Mouse (Mus musculus) frontal cortex, adult 2 months (tissue): ENCODE measurements around the gene Hps6. TPM values are rescaled to one million over a fixed set of nuclear protein-coding genes. Genes with fewer than 3 reads are reported as not detected.
A peak's percentile ranks its signal among the peaks of the same experiment; 100 is the strongest.
"Not testable (repeated sequence)": the region's sequence is repeated elsewhere in the genome, so short reads cannot be mapped to it uniquely, and the experiment has no call there.

ENCODE experiments used
- DNase-seq, 2 experiments: peaks; one replicate each; pipeline ENCODE4 v3.0.0; 2022; ENCODE audit warnings: low spot score in 1 of 2; ENCODE audit errors: extremely low spot score in 1 of 2
- polyA plus RNA-seq: library from polyadenylated mRNA; depleted of rRNA; stranded (reverse); fragments of >200 nt; gene quantifications from 2 replicates; pipeline ENCODE4 v1.2.3, GENCODE M21; 2012; rRNA removed

The Hps6 gene
- 3.1 and 3.6 TPM in 2 replicates for polyA plus RNA-seq

- DNase-seq: peak in 1 of 2 experiments; percentile 74
Measured at GRCm38 (mm10) chr19:46003371-46004226, at the start of gene Hps6. Hps6 (plus strand) TSS chr19:46003508.

GRCm38 (mm10) chr19:45956736-45957135 is 46.6 kb upstream of the Hps6 start:
- peak; percentile 72 to 77 for DNase-seq

GRCm38 (mm10) chr19:45960770-45961169 is 42.5 kb upstream of the Hps6 start:
- DNase-seq: no peak

- DNase-seq: no peak
Measured at GRCm38 (mm10) chr19:45984379-45984778, 18.9 kb upstream of the Hps6 start.

- no peak for DNase-seq
Measured at GRCm38 (mm10) chr19:45988238-45988637, 15.1 kb upstream of the Hps6 start.

GRCm38 (mm10) chr19:45991171-45991570 is 12.1 kb upstream of the Hps6 start:
- DNase-seq: no peak

GRCm38 (mm10) chr19:45993441-45993840 is 9.9 kb upstream of the Hps6 start:
- not testable (repeated sequence) for DNase-seq

- DNase-seq: no peak
Measured at GRCm38 (mm10) chr19:45993981-45994737, 9.1 kb upstream of the Hps6 start.

- no peak for DNase-seq
Measured at GRCm38 (mm10) chr19:45997365-45997764, 5.9 kb upstream of the Hps6 start.

- peak; percentile 91 to 96 for DNase-seq
Measured at GRCm38 (mm10) chr19:45997785-45998693, 5.3 kb upstream of the Hps6 start, which contains the start of gene Armh3. Armh3 (minus strand) TSS chr19:45998488.

GRCm38 (mm10) chr19:45998694-45999217 is 4.6 kb upstream of the Hps6 start:
- no peak for DNase-seq

- no peak for DNase-seq
Measured at GRCm38 (mm10) chr19:45999378-45999777, 3.9 kb upstream of the Hps6 start.

GRCm38 (mm10) chr19:46002279-46002678 is 1.0 kb upstream of the Hps6 start:
- DNase-seq: no peak

- no peak for DNase-seq
Measured at GRCm38 (mm10) chr19:46004814-46005466, 1.6 kb downstream of the Hps6 start.

- DNase-seq: no peak
Measured at GRCm38 (mm10) chr19:46005680-46006079, 2.4 kb downstream of the Hps6 start.

- peak; percentile 70 to 95 for DNase-seq
Measured at GRCm38 (mm10) chr19:46014572-46015178, 11.4 kb downstream of the Hps6 start.

GRCm38 (mm10) chr19:46016023-46016422 is 12.7 kb downstream of the Hps6 start:
- no peak for DNase-seq

GRCm38 (mm10) chr19:46024959-46025358 is 21.7 kb downstream of the Hps6 start:
- no peak for DNase-seq

GRCm38 (mm10) chr19:46026567-46026966 is 23.3 kb downstream of the Hps6 start:
- DNase-seq: no peak
